Mouse (Mus musculus): ENCODE data around the gene Gm10945. TPM values are rescaled to one million over a fixed set of nuclear protein-coding genes. Genes with fewer than 3 reads are reported as not detected.

The Gm10945 gene
- polyA plus RNA-seq, 1 experiment from 2014 or later: not detected

DNA sequence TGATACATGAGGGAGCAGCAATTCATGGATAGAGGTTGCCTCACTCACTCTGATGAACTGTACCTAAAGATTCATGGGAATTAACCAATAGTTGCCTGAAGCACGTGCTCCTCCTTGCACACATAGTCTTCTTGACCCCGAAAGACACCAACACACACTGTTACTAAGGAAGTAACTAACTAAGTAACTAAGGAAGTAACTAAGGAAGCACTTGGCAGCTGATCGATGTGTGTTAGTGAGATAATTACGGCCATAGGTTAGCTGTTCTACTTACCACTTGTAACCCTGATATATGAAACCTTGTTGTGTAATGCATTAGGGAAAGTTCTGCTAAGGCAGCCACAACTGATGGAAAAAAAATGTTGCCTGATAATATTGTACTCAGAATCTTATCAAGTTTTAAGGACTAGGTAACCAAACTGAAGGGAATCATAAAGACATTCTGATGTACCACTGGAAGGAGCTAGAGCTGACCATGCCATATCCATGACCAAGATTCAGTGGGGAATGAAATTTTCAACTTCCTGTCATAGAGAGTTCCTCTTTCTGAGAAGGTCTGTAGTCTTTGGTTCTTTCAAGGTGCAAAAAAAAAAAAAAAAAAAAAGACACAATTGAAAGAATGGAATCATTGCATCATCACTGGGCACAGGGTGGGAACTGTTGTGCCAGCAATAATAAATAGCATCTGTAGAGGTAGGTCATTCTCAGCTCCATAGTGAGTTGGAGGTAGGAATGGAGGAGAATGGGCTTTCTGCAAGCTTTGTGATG lies 44.2 kb downstream of the Gm10945 start:
- H3K9me3 ChIP-seq (ENCODE audit: low read depth, low read length): no peaks in the 10 kb centered on the region
- H3K27me3 ChIP-seq (ENCODE audit: insufficient read depth, low read length): no peaks in the 10 kb centered on the region
- H3K36me3 ChIP-seq (ENCODE audit: insufficient read depth): no peaks in the 10 kb centered on the region
- DNase-seq: no peak
- H3K4me2 ChIP-seq: no peak overlapping the region
- 73% methylated on average over 4 of the region's 4 CpGs for WGBS
- H3K9ac ChIP-seq: no peak overlapping the region
- H3K4me3 ChIP-seq (ENCODE audit: low read depth, low read length): no peak overlapping the region
- ATAC-seq (ENCODE audit: insufficient read depth): no peak
- H3K27ac ChIP-seq (ENCODE audit: low read depth): no peak overlapping the region
- H3K4me1 ChIP-seq (ENCODE audit: insufficient read depth): no peaks in the 10 kb centered on the region
- TF ChIP-seq CTCF (IDR thresholded peaks at IDR 0.05; ENCODE audit: low read depth): no peak

GRCm38 (mm10) chr10:6705226-6705885 lies 56.2 kb downstream of the Gm10945 start:
- Histone ChIP-seq H3K4me3 (ENCODE audit: low read depth, low read length) (no peak overlapping the region), H3K9me3 (ENCODE audit: low read depth, low read length) (no peaks in the 10 kb centered on the region), H3K4me1 (ENCODE audit: insufficient read depth) (no peaks in the 10 kb centered on the region), H3K9ac (no peak overlapping the region), H3K27ac (ENCODE audit: low read depth) (no peak overlapping the region), H3K27me3 (ENCODE audit: insufficient read depth, low read length) (no peaks in the 10 kb centered on the region), H3K36me3 (ENCODE audit: insufficient read depth) (no peaks in the 10 kb centered on the region), H3K4me2 (no peak overlapping the region)
- no peak for TF ChIP-seq CTCF (IDR thresholded peaks at IDR 0.05; ENCODE audit: low read depth)
- no peak for DNase-seq
- no peak for ATAC-seq (ENCODE audit: insufficient read depth)
- WGBS: 93% methylated on average over 1 of the region's 1 CpGs

DNA sequence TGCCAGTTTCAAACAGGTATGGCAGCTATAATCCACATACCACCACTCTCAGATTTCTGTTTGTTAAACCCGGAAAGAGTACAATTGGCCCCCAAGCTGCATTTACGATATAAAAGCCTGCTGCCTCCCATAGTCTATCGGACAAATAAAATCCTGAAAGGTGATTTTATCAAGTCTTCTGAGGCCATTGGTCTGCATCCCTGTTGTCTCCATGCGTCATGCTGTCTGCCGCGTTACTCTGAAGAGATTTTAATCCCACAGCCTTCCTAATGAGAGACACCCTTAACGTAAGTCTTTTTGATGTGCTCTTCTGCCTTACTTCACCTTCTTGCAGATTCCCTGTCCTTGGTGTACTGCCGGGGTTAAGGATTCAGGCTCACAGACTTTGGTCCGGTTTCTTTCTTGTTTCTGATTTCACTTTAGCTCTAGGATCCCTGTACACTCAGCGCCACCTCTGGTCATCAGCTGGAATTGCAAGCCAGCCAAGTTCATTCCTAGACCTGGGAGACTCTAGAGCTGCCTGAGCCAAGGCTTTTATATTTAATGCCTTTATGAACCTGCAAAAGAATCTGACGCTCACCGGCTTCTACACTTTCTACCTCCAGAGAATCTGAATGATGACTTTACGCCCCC lies 67.2 kb downstream of the Gm10945 start:
- ATAC-seq (ENCODE audit: insufficient read depth): peak; percentile 44; the same call in 1 of the 2 replicates
- Histone ChIP-seq H3K4me1 (ENCODE audit: insufficient read depth) (no peaks in the 10 kb centered on the region), H3K4me2 (no peak overlapping the region), H3K27me3 (ENCODE audit: insufficient read depth, low read length) (no peaks in the 10 kb centered on the region), H3K27ac (ENCODE audit: low read depth) (no peak overlapping the region), H3K4me3 (ENCODE audit: low read depth, low read length) (no peak overlapping the region), H3K36me3 (ENCODE audit: insufficient read depth) (no peaks in the 10 kb centered on the region), H3K9me3 (ENCODE audit: low read depth, low read length) (no peaks in the 10 kb centered on the region), H3K9ac (no peak overlapping the region)
- DNase-seq: peak; percentile 76
- peak; percentile 74 for TF ChIP-seq CTCF (IDR thresholded peaks at IDR 0.05; ENCODE audit: low read depth)
- WGBS: 51% methylated on average over 13 of the region's 13 CpGs

Other genes with a start within 250 kb of the Gm10945 start
- gene Oprm1, start 3.3 kb downstream of the Gm10945 start, polyA plus RNA-seq (2014; fragmentation: Nextera tagmentation; extraction: Ambion mirVana): not detected in 2 replicates